Mouse (Mus musculus) hindbrain, embryonic 16.5 days (tissue): Measurements from ENCODE around the gene Xrcc4. TPM values are rescaled to one million over a fixed set of nuclear protein-coding genes. Genes with fewer than 3 reads are reported as not detected.
A peak's percentile ranks its signal among the peaks of the same experiment; 100 is the strongest.
"Not testable (repeated sequence)": the region's sequence is repeated elsewhere in the genome, so short reads cannot be mapped to it uniquely, and the experiment has no call there.

Source experiments
- ATAC-seq: fragments of 200-750 bp; cut with Nextera tagmentation; 2 replicates; pipeline ENCODE4 v1.8.0; 2017; ENCODE audit warnings: moderate TSS enrichment, moderate library complexity
- H3K27ac ChIP-seq: fragments of 300-500 bp; sonication (generic); 2 replicates; pipeline ENCODE4 v1.5.1; 2014; ENCODE audit warnings: low read depth, mild to moderate bottlenecking, control low read depth, low read length, moderate library complexity
- H3K27me3 ChIP-seq: fragments of 300-500 bp; sonication (generic); replicated peaks from 2 replicates; pipeline ENCODE4 v1.6.1; 2014; ENCODE audit warnings: low read length; ENCODE audit not compliant: control insufficient read depth, insufficient read depth
- H3K36me3 ChIP-seq: fragments of 300-500 bp; sonication (generic); 2 replicates; pipeline ENCODE4 v1.6.1; 2014; ENCODE audit warnings: mild to moderate bottlenecking, low read length, moderate library complexity, mixed read lengths; ENCODE audit not compliant: control insufficient read depth, insufficient read depth
- H3K4me1 ChIP-seq: fragments of 300-500 bp; sonication (generic); 2 replicates; pipeline ENCODE4 v1.6.1; 2014; ENCODE audit warnings: low read depth, low read length; ENCODE audit not compliant: control insufficient read depth, insufficient read depth
- H3K4me2 ChIP-seq: fragments of 300-500 bp; sonication (generic); 2 replicates; pipeline ENCODE4 v1.6.1; 2014; ENCODE audit warnings: mild to moderate bottlenecking, low read length, control low read depth, moderate library complexity
- H3K4me3 ChIP-seq: fragments of 300-500 bp; sonication (generic); 2 replicates; pipeline ENCODE4 v1.5.1; 2014; ENCODE audit warnings: mild to moderate bottlenecking, low read length, control low read depth, moderate library complexity
- H3K9ac ChIP-seq: fragments of 300-500 bp; sonication (generic); 2 replicates; pipeline ENCODE4 v1.6.1; 2014; ENCODE audit warnings: low read depth, mild to moderate bottlenecking, control low read depth, low read length, moderate library complexity
- H3K9me3 ChIP-seq: fragments of 300-500 bp; sonication (generic); 2 replicates; pipeline ENCODE4 v1.6.1; 2014; ENCODE audit warnings: mild to moderate bottlenecking, low read length, moderate library complexity; ENCODE audit not compliant: control insufficient read depth
- WGBS: fragments of 180-500 bp; shearing (Covaris S2); extraction: QIAGEN DNeasy Blood & Tissue Kit; methylation state at CpG from one replicate; pipeline ENCODE4 v1.1.7; 2014; 5-methylcytosine and 5-hydroxymethylcytosine counted together
- polyA plus RNA-seq: library from polyadenylated mRNA; unstranded; fragments of >200 nt; fragmentation: Nextera tagmentation; extraction: Ambion mirVana; gene quantifications from 2 replicates; pipeline ENCODE4 v1.2.1, GENCODE M21; 2015

Gene Xrcc4
- 16.5 and 18.6 TPM in 2 replicates for polyA plus RNA-seq

DNA sequence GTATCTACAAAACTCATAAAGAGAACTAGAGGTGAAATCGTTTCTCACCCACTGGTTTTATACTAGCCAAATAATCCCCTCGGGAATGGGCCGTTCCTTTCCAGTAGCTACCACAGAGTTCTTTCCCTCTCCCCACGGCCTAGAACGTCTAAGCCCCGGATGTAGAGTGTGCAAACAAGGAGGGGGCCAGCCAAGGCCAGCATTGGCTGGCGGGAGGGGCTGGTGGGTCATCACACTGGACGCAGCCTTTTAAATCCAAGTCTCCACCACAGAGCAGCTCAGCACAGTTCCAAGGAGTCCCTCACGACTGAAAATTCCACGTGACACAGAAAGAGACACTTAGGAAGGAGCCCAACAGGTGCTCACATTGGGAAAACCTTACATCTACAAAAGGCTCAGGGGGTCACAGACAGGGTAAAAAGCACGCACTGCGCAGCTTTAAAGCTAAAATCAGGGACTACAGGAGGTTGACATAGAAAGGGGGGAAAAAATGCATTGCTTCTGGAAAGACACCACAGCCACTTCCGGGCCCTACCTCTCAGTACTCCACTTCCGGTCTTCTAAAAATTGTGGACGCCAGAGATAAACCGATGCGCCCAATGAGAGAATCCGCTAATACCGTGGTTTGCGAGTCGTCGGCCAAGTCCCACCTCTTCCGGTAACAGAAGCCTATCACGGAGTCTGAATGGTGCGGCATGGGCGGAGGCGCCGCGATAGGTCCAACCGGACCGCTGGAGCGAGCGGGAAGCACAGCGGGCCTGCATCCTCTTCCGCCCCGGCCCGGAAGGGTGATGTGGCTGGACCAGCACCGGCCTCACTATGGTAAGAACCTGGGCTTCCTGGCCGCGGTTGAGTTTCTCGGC is at the start of gene Xrcc4, which contains the start of gene Tmem167:
Gene Xrcc4 (minus strand): TSS at position 647 of the 863 bp plus-strand sequence.
Gene Tmem167 (plus strand): TSS at position 162 of the 863 bp plus-strand sequence.
- peak; percentile 100 for ATAC-seq
- Histone ChIP-seq H3K4me3 (peak within 1 kb of the TSS; percentile 75), H3K9me3 (no peaks in the 10 kb centered on the region), H3K36me3 (no peaks in the 10 kb centered on the region), H3K4me1 (peaks cover 7% of the 10 kb centered on the region), H3K9ac (peak within 1 kb of the TSS; percentile 87), H3K4me2 (peak within 1 kb of the TSS; percentile 76), H3K27me3 (no peaks in the 10 kb centered on the region), H3K27ac (peak within 1 kb of the TSS; percentile 89)
- WGBS: 2% methylated on average over 41 of the region's 41 CpGs

DNA sequence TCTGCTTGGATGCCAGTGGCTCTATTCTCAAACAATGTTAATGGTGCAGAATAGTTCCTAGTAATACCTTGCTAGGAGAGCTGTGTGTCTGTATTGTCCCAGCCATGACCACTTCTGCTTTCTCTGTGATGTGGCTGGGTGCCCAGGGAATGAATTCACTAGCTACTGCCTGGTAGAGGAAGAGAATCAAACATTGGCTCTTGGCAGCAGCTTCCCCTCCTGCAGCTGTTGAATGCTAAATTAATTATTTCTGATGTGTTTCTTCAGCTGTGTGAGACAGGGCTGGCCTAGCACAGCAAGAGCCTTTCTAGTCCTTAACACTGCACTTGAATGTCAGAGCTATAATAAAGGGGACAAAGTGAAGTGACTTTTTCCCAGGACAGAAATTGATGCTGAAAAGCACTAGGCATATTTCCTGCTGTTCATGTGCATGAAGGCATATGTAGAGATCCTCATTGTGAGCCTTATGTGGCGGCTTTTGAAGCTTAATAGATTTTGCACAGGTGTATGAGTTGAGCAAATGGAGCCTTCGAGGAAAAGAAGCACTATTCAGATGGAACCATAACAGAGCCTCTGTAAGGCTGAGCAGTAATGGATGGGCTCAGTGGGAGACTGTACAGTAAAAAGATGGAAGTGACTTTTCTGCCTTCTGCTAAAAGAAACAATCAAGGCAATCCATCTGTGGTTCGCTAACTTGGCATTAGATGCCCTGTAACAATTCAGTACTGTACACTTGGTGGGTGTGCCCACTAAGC is 46.9 kb upstream of the Xrcc4 start:
- Histone ChIP-seq H3K27me3 (no peaks in the 10 kb centered on the region), H3K27ac (peak overlapping the region; percentile 70), H3K4me1 (peaks cover 13% of the 10 kb centered on the region; the same call in 1 of the 2 replicates), H3K4me3 (no peak overlapping the region), H3K9me3 (no peaks in the 10 kb centered on the region), H3K4me2 (no peak overlapping the region), H3K9ac (no peak overlapping the region), H3K36me3 (no peaks in the 10 kb centered on the region)
- 43% methylated on average over 3 of the region's 3 CpGs for WGBS
- peak; percentile 98 for ATAC-seq

DNA sequence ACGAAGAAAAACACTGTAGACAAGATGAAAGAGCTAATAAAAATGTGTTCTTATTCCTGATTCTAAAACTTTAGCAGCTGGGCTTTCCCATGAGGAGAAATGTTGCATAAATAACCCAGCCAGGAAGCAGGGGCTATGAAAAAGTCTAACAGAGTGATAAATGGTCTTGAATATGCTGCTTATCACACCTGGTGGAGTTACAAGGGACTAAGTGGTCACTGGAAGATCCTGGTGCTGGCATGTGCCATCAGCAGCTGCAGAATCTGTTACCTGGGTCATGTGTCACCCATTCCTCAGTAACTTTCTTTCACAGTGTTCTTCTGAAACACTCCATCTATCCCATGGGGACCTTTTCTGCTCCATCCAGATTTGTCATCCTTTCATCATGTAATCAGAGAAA is 22.3 kb upstream of the Xrcc4 start:
- Histone ChIP-seq H3K36me3 (no peaks in the 10 kb centered on the region), H3K4me3 (no peak overlapping the region), H3K9ac (no peak overlapping the region), H3K27ac (no peak overlapping the region), H3K4me1 (no peaks in the 10 kb centered on the region), H3K27me3 (no peaks in the 10 kb centered on the region), H3K4me2 (no peak overlapping the region), H3K9me3 (no peaks in the 10 kb centered on the region)
- ATAC-seq: no peak
- WGBS: 81% methylated on average over 1 of the region's 1 CpGs

DNA sequence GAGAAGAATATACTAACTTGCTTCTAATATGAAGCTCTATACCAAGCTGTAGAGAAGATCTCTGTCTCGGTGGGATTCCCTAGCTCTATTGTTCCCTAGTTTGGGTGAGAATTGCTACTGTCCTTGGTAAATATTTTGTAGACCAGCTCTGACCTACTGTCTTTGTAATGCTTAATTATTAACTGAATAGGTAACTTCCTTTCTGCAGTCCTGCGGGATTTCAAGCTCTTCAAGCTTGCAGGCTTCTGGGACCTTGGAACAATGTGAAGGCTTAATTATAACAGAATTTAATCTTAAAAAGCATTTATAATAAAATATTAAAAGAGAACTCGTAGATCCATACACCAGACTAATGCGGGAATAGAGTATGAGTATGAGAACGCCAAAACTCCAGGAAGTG is 19.3 kb upstream of the Xrcc4 start:
- H3K9me3 ChIP-seq, H3K4me3 ChIP-seq, H3K4me1 ChIP-seq, H3K4me2 ChIP-seq, ATAC-seq, H3K27ac ChIP-seq, H3K9ac ChIP-seq, H3K27me3 ChIP-seq: not testable (repeated sequence)
- H3K36me3 ChIP-seq: peaks cover 16% of the 10 kb centered on the region
- WGBS: 94% methylated on average over 5 of the region's 5 CpGs

DNA sequence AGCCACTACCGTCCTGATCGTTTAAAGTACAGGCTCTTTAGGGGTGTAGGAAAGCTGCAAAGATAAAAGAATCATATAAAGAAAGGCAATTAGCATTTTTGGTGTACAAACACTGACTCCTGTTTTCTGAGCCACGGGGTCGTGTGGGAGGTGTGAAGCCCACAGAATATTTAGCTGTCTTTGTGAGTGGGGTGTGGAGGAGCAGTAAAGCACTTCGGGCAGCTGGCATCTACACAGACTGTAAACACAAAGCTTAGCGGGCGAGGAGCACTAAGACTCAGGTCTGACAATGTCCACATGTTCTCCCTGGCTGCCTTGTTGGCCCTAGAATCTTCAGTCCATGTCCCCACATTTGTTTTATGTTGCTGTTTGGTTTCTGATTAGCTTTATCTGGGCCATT is 16.7 kb upstream of the Xrcc4 start:
- Histone ChIP-seq H3K9me3 (no peaks in the 10 kb centered on the region), H3K9ac (no peak overlapping the region), H3K4me2 (no peak overlapping the region), H3K36me3 (peaks cover 23% of the 10 kb centered on the region), H3K27ac (no peak overlapping the region), H3K27me3 (no peaks in the 10 kb centered on the region), H3K4me1 (no peaks in the 10 kb centered on the region), H3K4me3 (no peak overlapping the region)
- ATAC-seq: no peak
- 96% methylated on average over 7 of the region's 7 CpGs for WGBS

DNA sequence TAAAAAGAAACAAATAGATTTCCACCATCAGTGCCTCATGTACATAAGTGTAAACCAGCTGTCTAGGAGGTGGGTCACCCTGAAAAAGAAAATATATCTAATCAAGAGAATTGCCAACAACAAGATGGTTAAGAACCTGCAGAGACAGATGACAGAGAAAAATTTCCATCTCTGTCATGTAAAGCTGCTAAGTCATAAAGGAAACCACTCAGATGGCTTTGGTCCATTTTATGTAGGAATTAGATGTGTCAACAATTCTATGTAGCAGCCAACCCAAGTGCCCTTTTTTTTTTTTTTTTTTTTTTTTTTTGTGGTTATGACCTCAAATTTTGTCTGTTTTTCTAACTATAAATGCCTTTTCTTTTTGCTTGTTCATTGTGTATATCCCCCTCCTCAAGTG is 12.1 kb upstream of the Xrcc4 start:
- no peak overlapping the region for H3K9ac ChIP-seq
- no peaks in the 10 kb centered on the region for H3K9me3 ChIP-seq
- no peak overlapping the region for H3K4me3 ChIP-seq
- no peak for ATAC-seq
- H3K4me2 ChIP-seq: no peak overlapping the region
- no peaks in the 10 kb centered on the region for H3K27me3 ChIP-seq
- H3K4me1 ChIP-seq: no peaks in the 10 kb centered on the region
- peaks cover 23% of the 10 kb centered on the region for H3K36me3 ChIP-seq
- H3K27ac ChIP-seq: no peak overlapping the region

DNA sequence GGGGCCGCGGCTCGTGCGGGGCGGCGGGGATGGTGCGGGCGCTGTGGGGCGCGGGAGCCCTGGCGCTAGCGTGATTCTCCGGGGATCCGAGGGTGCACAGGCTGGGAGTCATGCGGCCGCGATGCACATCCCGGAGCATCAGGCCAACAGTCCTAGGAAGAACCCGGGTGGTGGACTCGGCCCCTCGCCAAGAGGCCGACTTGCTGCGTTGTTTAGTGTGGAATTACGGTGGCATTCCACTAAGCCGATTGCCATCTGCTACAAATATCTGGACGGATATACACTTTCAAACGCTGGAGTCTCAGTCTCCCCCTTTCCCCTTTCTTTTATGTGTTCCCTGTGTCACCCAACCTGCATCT is 396 bp upstream of the Xrcc4 start:
- no peaks in the 10 kb centered on the region for H3K9me3 ChIP-seq

DNA sequence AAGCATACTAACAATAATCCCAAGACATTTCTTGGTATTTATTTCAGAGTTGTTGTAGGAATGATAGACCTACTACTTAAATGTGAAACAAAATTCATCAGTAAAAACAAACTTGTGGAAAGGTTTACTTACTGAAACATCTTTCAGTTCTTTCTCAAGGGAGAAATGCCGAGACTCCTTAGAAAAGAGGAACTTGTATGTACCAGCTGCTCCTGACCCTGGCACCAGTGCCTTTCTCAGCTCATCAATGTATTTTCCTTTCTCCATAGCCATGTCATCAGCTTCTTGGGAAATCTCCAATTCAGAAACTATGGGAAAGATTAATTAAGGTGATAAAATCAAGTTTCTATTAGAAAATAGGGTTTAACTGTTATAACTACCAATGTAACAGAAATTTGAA is 27.5 kb downstream of the Xrcc4 start:
- Histone ChIP-seq H3K4me2 (no peak overlapping the region), H3K27me3 (no peaks in the 10 kb centered on the region), H3K4me1 (no peaks in the 10 kb centered on the region), H3K9ac (no peak overlapping the region), H3K27ac (no peak overlapping the region), H3K4me3 (no peak overlapping the region), H3K36me3 (no peaks in the 10 kb centered on the region), H3K9me3 (no peaks in the 10 kb centered on the region)
- 87% methylated on average over 1 of the region's 1 CpGs for WGBS
- ATAC-seq: no peak

More for the DNA sequence above, 396 bp upstream of the Xrcc4 start:
- peak; percentile 82 for ATAC-seq
- peak overlapping the region; percentile 52 for H3K4me2 ChIP-seq
- 0% methylated on average over 27 of the region's 27 CpGs for WGBS
- no peaks in the 10 kb centered on the region for H3K27me3 ChIP-seq
- peaks cover 7% of the 10 kb centered on the region for H3K4me1 ChIP-seq
- H3K27ac ChIP-seq: peak overlapping the region; percentile 89
- H3K9ac ChIP-seq: peak overlapping the region; percentile 87
- H3K4me3 ChIP-seq: peak overlapping the region; percentile 75
- no peaks in the 10 kb centered on the region for H3K36me3 ChIP-seq

DNA sequence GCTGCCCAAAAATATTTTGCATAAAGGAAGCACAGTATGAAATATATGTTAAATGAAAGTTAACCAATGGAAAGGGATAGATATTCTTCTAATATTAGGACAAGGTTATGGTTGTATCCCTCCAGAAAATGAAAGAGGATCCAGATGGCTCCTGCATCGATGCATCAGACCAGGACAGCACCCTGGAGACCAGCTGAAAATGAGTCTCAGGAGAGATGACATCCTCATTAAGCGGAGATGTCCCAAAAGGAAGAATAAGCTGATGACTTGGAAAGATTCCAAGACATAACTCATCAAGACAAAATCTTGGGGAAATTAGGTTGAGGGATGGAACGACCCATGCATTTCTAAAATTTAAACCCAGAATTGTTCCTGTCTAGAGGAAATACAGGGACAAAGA is 37.0 kb downstream of the Xrcc4 start:
- H3K9me3 ChIP-seq: no peaks in the 10 kb centered on the region
- H3K27me3 ChIP-seq: no peaks in the 10 kb centered on the region
- no peak for ATAC-seq
- no peak overlapping the region for H3K27ac ChIP-seq
- 51% methylated on average over 3 of the region's 3 CpGs for WGBS
- no peaks in the 10 kb centered on the region for H3K4me1 ChIP-seq
- H3K9ac ChIP-seq: no peak overlapping the region
- no peak overlapping the region for H3K4me2 ChIP-seq
- H3K36me3 ChIP-seq: no peaks in the 10 kb centered on the region
- H3K4me3 ChIP-seq: no peak overlapping the region
